Mouse (Mus musculus): ENCODE measurements around the gene Stk11. TPM values are rescaled to one million over a fixed set of nuclear protein-coding genes. Genes with fewer than 3 reads are reported as not detected.

Stk11 gene
- polyA plus RNA-seq, 1 experiment, result 222 TPM

DNA sequence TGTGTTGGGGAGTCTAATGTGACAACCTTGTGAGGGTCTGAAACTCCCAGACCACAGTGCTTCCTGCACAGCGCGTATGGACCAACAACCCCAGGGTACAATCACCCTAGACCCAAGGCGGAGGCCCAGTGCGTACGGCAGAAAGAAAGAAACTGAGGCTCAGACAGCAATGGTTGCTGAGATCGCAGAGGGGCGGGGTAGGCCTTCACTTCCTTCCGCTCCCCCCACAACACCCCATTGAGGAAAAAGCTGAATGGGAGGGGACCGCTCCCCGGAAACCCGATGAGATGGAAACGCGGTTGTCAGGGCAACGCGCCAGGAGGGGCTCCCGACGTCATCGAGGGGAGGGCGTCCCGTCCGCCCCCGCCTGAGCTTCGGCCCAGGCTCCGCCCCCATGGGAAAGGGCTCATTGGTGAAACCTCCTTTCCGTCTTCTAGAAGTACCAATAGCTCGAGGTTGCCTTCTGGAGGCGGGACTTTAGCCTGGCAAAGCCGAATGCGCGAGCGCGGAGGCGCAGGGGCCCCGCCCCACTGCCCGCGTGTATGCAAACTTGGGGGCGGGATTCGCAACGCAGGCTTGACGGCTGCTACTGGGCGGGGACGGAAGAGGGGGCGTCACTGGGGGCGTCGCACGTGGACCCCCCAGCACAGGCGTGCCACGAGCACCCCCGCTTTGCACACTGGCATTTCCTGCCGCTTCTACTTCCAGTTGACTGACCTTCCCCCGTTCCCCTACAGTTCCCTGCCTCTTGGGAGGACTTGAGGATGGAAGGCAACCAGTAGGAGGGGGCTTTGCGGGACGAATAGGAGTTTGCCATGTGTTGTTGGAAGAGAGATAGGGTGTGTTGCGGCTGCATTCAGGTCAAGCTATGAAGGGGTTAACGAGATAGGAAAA lies 44.2 kb downstream of the Stk11 start:
- Histone ChIP-seq H3K36me3 (ENCODE audit: control insufficient read depth, insufficient read depth, low read length) (no peaks in the 10 kb centered on the region), H3K4me3 (ENCODE audit: control insufficient read depth, low read depth, low read length) (peak overlapping the region; percentile 88), H3K27ac (ENCODE audit: control insufficient read depth, insufficient read depth, low read depth, low read length) (peak overlapping the region; percentile 88), H3K4me1 (ENCODE audit: control insufficient read depth, insufficient read depth, low read length) (peaks cover 40% of the 10 kb centered on the region), H3K27me3 (ENCODE audit: control insufficient read depth, insufficient read depth, low read length) (no peaks in the 10 kb centered on the region)
- TF ChIP-seq POLR2A (IDR thresholded peaks at IDR 0.05; ENCODE audit: control insufficient read depth, low read depth, low read length) (peak; percentile 21; the same call in 1 of the 2 replicates), CTCF (IDR thresholded peaks at IDR 0.05; ENCODE audit: control insufficient read depth, insufficient read depth, insufficient replicate concordance, low read depth, low read length) (no peak)

DNA sequence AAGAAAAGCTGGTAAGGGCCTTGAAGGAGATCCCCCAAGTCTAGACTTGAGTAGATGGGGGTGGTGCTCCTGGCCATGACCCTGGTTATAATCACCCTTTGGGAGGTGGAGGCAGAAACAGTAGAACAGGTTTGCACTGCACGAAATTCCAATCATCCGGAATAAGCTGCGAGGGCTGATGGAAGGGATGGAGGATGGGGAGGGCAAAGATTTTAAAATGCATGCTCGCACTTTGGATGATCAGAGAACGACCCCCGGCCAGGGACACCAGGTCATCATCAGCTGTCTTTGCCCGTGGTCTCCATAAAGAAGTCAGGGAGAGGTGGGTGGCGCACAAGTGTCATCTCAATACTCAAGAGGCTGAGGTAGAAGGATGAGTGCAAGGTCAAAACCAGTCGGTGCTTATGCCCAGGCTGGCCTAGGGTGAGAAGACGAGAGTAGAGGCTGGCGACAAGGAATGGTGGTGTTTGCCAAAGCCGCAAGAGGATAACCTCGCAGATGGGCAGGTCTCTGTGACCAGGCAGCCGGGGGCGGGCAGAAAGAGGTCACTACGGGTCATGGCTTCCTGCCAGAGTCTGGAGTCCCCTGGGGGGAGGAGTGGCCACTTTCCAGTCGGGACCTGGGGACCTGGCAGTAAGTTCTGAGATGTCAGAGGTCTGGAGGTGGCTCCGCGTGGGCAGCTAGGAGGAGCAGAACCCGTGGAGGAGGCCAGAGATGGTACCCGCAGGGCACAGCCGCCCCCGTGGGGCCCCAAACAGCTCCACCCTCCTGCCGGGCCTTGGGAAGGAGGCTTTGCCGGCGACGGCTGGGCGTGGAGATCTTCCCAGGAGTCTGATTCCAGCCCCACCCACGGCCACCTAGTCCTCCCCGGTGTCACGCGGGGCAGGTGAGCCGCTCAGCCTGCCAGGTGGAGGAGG lies 45.1 kb downstream of the Stk11 start:
- Histone ChIP-seq H3K27me3 (ENCODE audit: control insufficient read depth, insufficient read depth, low read length) (no peaks in the 10 kb centered on the region), H3K36me3 (ENCODE audit: control insufficient read depth, insufficient read depth, low read length) (no peaks in the 10 kb centered on the region), H3K4me3 (ENCODE audit: control insufficient read depth, low read depth, low read length) (peak overlapping the region; percentile 23), H3K4me1 (ENCODE audit: control insufficient read depth, insufficient read depth, low read length) (peaks cover 43% of the 10 kb centered on the region), H3K27ac (ENCODE audit: control insufficient read depth, insufficient read depth, low read depth, low read length) (peak overlapping the region; percentile 88)
- TF ChIP-seq CTCF (IDR thresholded peaks at IDR 0.05; ENCODE audit: control insufficient read depth, insufficient read depth, insufficient replicate concordance, low read depth, low read length), result no peak
- 0 out of 2 replicates have a peak, but pooled peaks have one; percentile 33 for TF ChIP-seq POLR2A (IDR thresholded peaks at IDR 0.05; ENCODE audit: control insufficient read depth, low read depth, low read length)

- no peaks in the 10 kb centered on the region for H3K36me3 ChIP-seq (ENCODE audit: control insufficient read depth, insufficient read depth, low read length)
- H3K4me3 ChIP-seq (ENCODE audit: control insufficient read depth, low read depth, low read length), result no peak overlapping the region
- peaks cover 43% of the 10 kb centered on the region for H3K4me1 ChIP-seq (ENCODE audit: control insufficient read depth, insufficient read depth, low read length)
- H3K27me3 ChIP-seq (ENCODE audit: control insufficient read depth, insufficient read depth, low read length), result no peaks in the 10 kb centered on the region
- H3K27ac ChIP-seq (ENCODE audit: control insufficient read depth, insufficient read depth, low read depth, low read length), result peak overlapping the region; percentile 23
- TF ChIP-seq POLR2A (IDR thresholded peaks at IDR 0.05; ENCODE audit: control insufficient read depth, low read depth, low read length) (no peak), CTCF (IDR thresholded peaks at IDR 0.05; ENCODE audit: control insufficient read depth, insufficient read depth, insufficient replicate concordance, low read depth, low read length) (no peak)
Measured at GRCm38 (mm10) chr10:80161522-80162242, 46.1 kb downstream of the Stk11 start.

DNA sequence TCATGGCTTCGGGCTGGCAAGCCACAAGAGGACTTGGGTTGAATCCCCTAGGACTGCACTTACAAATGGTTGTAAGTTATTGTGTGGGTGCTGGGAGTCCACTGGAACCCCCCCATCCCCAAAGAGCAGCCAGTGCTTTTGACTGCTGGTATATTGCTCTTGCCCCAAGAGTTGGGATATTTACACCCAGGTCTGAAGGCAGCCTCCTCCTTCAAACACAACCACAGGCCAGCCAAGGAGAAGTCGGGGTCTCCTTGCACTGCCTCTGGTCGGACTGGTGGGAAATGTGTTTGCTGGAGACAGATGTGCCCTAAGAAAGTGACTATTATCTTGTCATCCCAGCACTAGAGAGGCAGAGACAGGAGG lies 46.6 kb downstream of the Stk11 start:
- Histone ChIP-seq H3K4me3 (ENCODE audit: control insufficient read depth, low read depth, low read length) (no peak overlapping the region), H3K4me1 (ENCODE audit: control insufficient read depth, insufficient read depth, low read length) (peaks cover 45% of the 10 kb centered on the region), H3K36me3 (ENCODE audit: control insufficient read depth, insufficient read depth, low read length) (no peaks in the 10 kb centered on the region), H3K27ac (ENCODE audit: control insufficient read depth, insufficient read depth, low read depth, low read length) (peak overlapping the region; percentile 10; the same call in 1 of the 2 replicates), H3K27me3 (ENCODE audit: control insufficient read depth, insufficient read depth, low read length) (no peaks in the 10 kb centered on the region)
- TF ChIP-seq CTCF (IDR thresholded peaks at IDR 0.05; ENCODE audit: control insufficient read depth, insufficient read depth, insufficient replicate concordance, low read depth, low read length) (no peak), POLR2A (IDR thresholded peaks at IDR 0.05; ENCODE audit: control insufficient read depth, low read depth, low read length) (no peak)

DNA sequence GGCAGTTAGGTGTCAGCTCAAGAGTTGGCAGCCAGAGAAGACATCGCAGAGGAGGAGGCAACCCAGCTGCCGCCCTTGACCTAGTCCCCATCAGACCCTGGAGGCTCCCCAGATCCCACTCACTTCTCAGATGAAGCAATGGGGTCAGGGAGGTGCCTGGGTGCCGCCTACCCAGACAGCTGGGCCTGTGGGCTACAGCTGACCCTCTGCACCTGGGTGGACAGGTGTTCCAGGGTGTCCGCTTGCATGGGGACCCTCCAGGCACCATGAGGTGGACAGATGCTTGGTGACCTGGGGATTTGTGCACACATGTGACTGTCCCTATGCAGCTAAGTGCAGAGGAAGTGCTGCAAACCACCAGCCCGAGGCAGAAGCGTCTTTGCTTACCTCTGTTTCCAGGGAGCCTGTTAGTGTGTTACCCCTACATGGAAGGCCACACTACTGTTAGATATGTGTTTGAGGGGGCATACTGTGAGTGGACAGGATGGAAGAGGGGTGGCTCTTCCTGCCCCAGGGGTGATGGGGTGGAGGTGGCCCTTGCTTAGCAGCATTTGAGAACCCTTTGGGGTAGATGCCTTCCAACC lies 47.2 kb downstream of the Stk11 start:
- H3K4me3 ChIP-seq (ENCODE audit: control insufficient read depth, low read depth, low read length), result no peak overlapping the region
- peaks cover 45% of the 10 kb centered on the region for H3K4me1 ChIP-seq (ENCODE audit: control insufficient read depth, insufficient read depth, low read length)
- no peaks in the 10 kb centered on the region for H3K36me3 ChIP-seq (ENCODE audit: control insufficient read depth, insufficient read depth, low read length)
- H3K27ac ChIP-seq (ENCODE audit: control insufficient read depth, insufficient read depth, low read depth, low read length), result 0 out of 2 replicates have a peak overlapping the region, but pooled peaks have one; percentile 10
- TF ChIP-seq POLR2A (IDR thresholded peaks at IDR 0.05; ENCODE audit: control insufficient read depth, low read depth, low read length) (no peak), CTCF (IDR thresholded peaks at IDR 0.05; ENCODE audit: control insufficient read depth, insufficient read depth, insufficient replicate concordance, low read depth, low read length) (no peak)
- no peaks in the 10 kb centered on the region for H3K27me3 ChIP-seq (ENCODE audit: control insufficient read depth, insufficient read depth, low read length)

DNA sequence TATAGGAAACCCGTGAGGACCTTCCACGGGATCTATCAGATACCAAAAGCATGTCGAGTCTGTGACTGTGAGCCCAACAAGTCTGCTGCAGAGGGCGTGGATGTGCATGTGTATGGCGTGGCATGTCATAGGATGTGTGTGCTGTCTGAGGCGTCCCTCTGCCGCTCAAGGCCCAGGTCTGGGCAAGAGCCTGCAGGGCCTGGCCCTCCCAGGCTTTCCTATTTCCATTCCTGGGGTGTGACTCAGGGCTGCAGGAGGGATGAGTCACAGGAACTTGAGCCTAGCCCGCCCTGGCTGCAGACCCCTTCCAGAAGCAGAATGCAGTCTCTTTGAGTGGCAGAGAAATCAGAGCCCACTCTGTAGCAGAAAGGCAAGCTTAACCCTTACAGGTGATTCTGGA lies 48.1 kb downstream of the Stk11 start:
- Histone ChIP-seq H3K27me3 (ENCODE audit: control insufficient read depth, insufficient read depth, low read length) (no peaks in the 10 kb centered on the region), H3K4me1 (ENCODE audit: control insufficient read depth, insufficient read depth, low read length) (peaks cover 39% of the 10 kb centered on the region), H3K4me3 (ENCODE audit: control insufficient read depth, low read depth, low read length) (no peak overlapping the region), H3K36me3 (ENCODE audit: control insufficient read depth, insufficient read depth, low read length) (no peaks in the 10 kb centered on the region), H3K27ac (ENCODE audit: control insufficient read depth, insufficient read depth, low read depth, low read length) (no peak overlapping the region; the same call in 1 of the 2 replicates)
- TF ChIP-seq POLR2A (IDR thresholded peaks at IDR 0.05; ENCODE audit: control insufficient read depth, low read depth, low read length) (no peak), CTCF (IDR thresholded peaks at IDR 0.05; ENCODE audit: control insufficient read depth, insufficient read depth, insufficient replicate concordance, low read depth, low read length) (no peak)
